Mouse (Mus musculus): Measurements from ENCODE around the gene Gm21394.
"Not testable (repeated sequence)": the region's sequence is repeated elsewhere in the genome, so short reads cannot be mapped to it uniquely, and the experiment has no call there.

Gene Gm21394

DNA sequence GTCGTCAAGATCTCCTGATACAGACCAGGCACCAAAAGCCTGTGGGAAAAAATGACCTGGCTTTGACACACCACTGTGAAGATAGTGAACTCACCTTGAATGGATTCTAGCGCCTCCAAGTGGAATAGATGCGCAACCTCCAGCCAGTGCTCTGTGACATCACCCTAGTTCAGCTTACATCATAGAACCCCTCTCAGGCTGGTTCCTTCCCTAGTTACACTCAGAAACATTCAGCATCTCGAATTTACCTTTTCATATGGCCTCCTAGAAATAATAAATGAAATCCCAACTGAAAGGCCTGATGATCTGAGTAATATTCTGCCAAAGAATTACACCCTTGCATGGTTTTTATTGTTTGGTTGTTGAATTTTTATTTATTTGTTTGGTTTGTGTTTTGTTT, at the start of gene Gm21394:
Gene Gm21394 (minus strand): TSS at position 101 of the 400 bp plus-strand sequence.
- DNase-seq = not testable (repeated sequence)
